Mouse (Mus musculus): Measurements from ENCODE around the gene Scaf4.

DNA sequence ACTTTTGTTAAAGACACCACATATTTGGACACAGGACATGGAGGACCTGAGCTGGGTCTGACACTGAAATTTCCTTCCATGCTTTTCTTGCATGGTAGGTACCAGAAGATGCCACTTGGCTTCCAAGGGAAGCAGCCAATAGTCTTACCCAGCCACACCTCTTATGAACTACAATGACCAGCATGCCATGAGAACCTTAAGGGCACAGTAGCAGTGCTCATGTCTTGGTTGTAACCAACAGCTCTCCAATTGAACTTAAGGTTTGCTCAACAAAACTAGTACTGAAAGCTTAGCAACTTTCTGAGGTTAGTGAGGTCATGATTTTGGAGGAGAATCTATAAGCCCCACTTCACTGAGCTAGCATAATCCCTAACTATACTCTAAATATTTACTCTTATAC is 90.6 kb downstream of the Scaf4 start:
- TF ChIP-seq CTCF (IDR thresholded peaks at IDR 0.05; ENCODE audit: control insufficient read depth, insufficient read depth, insufficient replicate concordance, low read depth, low read length) = no peak
- TF ChIP-seq POLR2A (IDR thresholded peaks at IDR 0.05; ENCODE audit: control insufficient read depth, low read depth, low read length) = no peak
